Mouse (Mus musculus) lung, adult 2 months (tissue): ENCODE data around the gene Klk5.

ENCODE experiments used
- CTCF ChIP-seq: fragments of 200-500 bp; IDR thresholded peaks from 2 replicates; pipeline ENCODE4 v1.5.1; 2011; ENCODE audit warnings: mild to moderate bottlenecking, low read length, control low read depth; ENCODE audit not compliant: insufficient read depth
- POLR2A ChIP-seq: fragments of 200-500 bp; IDR thresholded peaks from 2 replicates; pipeline ENCODE4 v1.6.1; 2011; ENCODE audit warnings: low read depth, mild to moderate bottlenecking, control low read depth, low read length, borderline replicate concordance; ENCODE audit errors: extremely low read depth

GRCm38 (mm10) chr7:43843801-43844200 is 2.0 kb downstream of the Klk5 start:
- TF ChIP-seq CTCF = no peak
- TF ChIP-seq POLR2A = no peak
